Mouse (Mus musculus) embryonic facial prominence, embryonic 10.5 days (tissue): ENCODE results near the gene Rad51c. TPM values are rescaled to one million over a fixed set of nuclear protein-coding genes. Genes with fewer than 3 reads are reported as not detected.
"Not testable (repeated sequence)": the region's sequence is repeated elsewhere in the genome, so short reads cannot be mapped to it uniquely, and the experiment has no call there.

Source experiments
- DNase-seq: peaks from one replicate; pipeline ENCODE4 v3.0.0-alpha.2; 2017; ENCODE audit warnings: low spot score
- H3K27ac ChIP-seq: fragments of 300-500 bp; sonication (generic); replicated peaks from 2 replicates; pipeline ENCODE4 v1.5.1; 2016; ENCODE audit warnings: mild to moderate bottlenecking
- H3K27me3 ChIP-seq: fragments of 300-500 bp; sonication (generic); replicated peaks from 2 replicates; pipeline ENCODE4 v1.6.1; 2016; ENCODE audit warnings: low read depth, mild to moderate bottlenecking; ENCODE audit not compliant: poor library complexity, severe bottlenecking
- H3K36me3 ChIP-seq: fragments of 300-500 bp; sonication (generic); replicated peaks from 2 replicates; pipeline ENCODE4 v1.6.1; 2016; ENCODE audit warnings: mild to moderate bottlenecking, moderate library complexity
- H3K4me1 ChIP-seq: fragments of 300-500 bp; sonication (generic); 2 replicates; pipeline ENCODE4 v1.6.1; 2016
- H3K4me3 ChIP-seq: fragments of 300-500 bp; sonication (generic); 2 replicates; pipeline ENCODE4 v1.5.1; 2016; ENCODE audit warnings: mild to moderate bottlenecking, moderate library complexity
- H3K9me3 ChIP-seq: fragments of 300-500 bp; sonication (generic); 2 replicates; pipeline ENCODE4 v1.6.1; 2016; ENCODE audit warnings: mild to moderate bottlenecking
- WGBS: fragments of 180-500 bp; shearing (Covaris S2); methylation state at CpG from one replicate; pipeline ENCODE4 v1.1.7; 2016; 5-methylcytosine and 5-hydroxymethylcytosine counted together
- polyA plus RNA-seq: library from polyadenylated mRNA; unstranded; fragments of >200 nt; fragmentation: Nextera tagmentation; extraction: Ambion mirVana; gene quantifications from 2 replicates; pipeline ENCODE4 v1.2.1, GENCODE M21; 2016

Rad51c gene
- polyA plus RNA-seq, 1 experiment from 2014 or later = 11.9 TPM

DNA sequence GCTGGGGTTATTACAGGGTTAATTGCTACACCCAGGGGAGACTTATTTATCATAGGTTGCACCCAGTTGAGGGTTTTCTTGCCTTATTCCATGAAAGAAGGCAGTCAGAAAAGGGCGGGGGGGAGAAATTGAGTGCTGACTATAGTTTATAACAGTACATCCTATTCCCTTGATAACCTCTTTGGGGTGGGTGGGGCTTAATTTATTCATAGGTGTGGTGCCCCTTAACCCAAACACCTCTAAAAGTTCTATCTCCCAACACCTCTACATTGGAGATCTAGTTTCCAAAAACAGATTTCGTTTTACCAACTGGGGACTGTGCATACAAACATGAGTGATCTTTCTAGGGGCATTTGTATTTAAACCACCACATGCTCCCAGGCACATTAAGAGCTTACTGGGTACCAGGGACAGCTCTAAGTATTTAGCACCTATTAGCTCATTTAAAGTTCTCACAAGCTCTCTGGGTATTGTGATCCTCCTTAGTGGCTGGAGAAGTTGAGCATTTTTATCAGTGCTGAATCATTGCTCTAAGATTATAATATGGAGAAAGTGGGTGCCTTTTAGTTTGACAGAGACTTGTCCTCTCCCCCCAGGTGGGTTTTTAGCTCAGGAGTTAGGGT lies 23.4 kb upstream of the Rad51c start:
- H3K4me3 ChIP-seq = no peak overlapping the region
- no peaks in the 10 kb centered on the region for H3K36me3 ChIP-seq
- WGBS = 70% methylated on average over 2 of the region's 2 CpGs
- no peaks in the 10 kb centered on the region for H3K9me3 ChIP-seq
- peaks cover 7% of the 10 kb centered on the region for H3K4me1 ChIP-seq
- H3K27ac ChIP-seq = no peak overlapping the region
- no peak for DNase-seq
- no peaks in the 10 kb centered on the region for H3K27me3 ChIP-seq

DNA sequence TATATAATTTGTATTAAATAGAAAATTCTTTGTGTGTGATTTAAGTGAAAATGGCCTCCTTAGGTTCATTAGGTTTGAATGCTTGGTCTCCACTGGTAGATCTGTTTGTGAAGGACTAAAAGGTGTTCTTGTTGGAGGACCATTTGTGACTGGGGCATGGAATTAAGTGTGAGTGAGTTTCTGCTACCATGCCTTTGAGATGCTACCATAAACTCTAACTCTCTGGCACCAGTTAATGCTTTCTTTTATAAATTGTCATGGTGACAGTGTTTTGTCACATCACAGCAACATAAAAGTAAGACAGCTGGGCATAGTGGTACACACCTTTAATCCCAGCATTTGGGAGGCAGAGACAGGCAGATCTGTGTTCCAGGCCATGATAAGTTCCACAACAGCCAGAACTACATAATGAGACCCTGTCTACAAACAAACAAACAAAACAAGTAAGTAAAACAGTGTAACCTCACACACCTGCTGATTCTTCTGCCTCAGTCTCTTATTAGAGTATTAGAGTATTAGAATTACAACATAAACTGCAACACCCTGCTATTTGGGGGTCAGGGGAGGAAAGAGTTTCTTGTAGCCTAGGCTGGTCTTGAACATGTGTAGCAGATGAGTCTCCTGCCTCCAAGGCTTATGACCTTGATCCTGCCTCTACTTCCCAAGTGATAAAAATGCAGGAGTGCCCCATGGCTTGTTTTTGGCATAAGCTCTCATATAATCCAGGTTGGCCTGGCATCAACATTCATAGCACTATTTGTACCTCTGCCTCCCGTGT lies 22.7 kb upstream of the Rad51c start:
- WGBS = 69% methylated on average over 1 of the region's 1 CpGs
- Histone ChIP-seq H3K27ac (peak overlapping the region; percentile 51; the same call in 1 of the 2 replicates), H3K36me3 (no peaks in the 10 kb centered on the region), H3K4me1 (0 out of 2 replicates have a peak, but pooled peaks cover 4% of the 10 kb centered on the region), H3K9me3 (no peaks in the 10 kb centered on the region), H3K4me3 (no peak overlapping the region), H3K27me3 (no peaks in the 10 kb centered on the region)
- no peak for DNase-seq

DNA sequence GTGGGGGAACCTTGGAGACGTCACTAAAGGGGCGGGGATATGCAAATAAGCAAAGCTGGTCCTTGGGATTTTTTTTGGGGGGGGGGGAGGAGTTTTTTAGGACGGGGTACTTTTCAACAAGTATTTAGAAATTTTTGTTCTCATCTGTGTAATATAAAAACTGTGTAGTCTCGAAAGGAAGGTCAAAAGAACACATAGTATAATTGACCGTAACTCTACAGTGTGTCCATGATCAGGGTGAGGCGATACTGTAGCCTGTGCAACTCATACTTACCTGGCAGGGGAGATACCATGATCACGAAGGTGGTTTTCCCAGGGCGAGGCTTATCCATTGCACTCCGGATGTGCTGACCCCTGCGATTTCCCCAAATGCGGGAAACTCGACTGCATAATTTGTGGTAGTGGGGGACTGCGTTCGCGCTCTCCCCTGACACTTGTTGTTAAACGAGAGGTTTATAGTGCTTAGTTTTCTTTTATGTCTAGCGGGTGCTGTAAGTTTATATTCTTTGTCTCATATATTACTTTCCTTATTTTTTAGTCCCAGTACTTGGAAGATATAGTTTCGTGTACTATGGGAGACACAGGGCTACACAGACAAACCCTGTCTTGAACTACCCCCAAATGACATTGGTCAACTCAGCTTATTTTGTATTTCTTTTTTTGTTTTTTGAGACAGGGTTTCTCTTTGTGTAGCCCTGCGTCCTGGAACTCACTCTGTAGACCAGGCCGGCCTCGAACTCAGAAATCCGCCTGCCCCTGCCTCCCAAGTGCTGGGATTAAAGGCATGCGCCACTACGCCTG lies 21.9 kb upstream of the Rad51c start:
- Histone ChIP-seq H3K27ac (peak overlapping the region; percentile 94), H3K4me1 (peaks cover 10% of the 10 kb centered on the region), H3K4me3 (peak overlapping the region; percentile 53)
- peak; percentile 79 for DNase-seq
- H3K9me3 ChIP-seq, H3K27me3 ChIP-seq, H3K36me3 ChIP-seq: not testable (repeated sequence)
- WGBS = 1% methylated on average over 24 of the region's 24 CpGs

DNA sequence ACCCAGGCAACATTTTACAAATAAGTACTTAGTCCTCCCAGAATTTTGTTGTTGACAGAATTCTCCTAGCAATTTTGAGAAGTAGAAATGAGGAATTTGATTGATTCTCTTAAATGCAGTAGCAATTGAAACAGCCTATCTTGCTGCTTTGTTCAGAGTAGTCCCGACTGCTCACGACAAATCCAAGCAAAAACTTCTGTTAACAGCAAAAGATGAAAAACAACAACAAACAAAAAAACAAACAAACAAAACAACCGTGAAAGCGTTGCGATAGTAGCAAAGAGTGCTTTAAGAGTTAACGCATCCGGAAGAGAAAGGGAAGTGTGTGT lies 21.3 kb upstream of the Rad51c start:
- H3K9me3 ChIP-seq = no peaks in the 10 kb centered on the region
- H3K4me3 ChIP-seq = peak overlapping the region; percentile 53
- peaks cover 12% of the 10 kb centered on the region for H3K4me1 ChIP-seq
- WGBS = under 1% methylated on average over 7 of the region's 7 CpGs
- H3K27ac ChIP-seq = peak overlapping the region; percentile 94
- no peak for DNase-seq
- no peaks in the 10 kb centered on the region for H3K27me3 ChIP-seq
- H3K36me3 ChIP-seq = no peaks in the 10 kb centered on the region

DNA sequence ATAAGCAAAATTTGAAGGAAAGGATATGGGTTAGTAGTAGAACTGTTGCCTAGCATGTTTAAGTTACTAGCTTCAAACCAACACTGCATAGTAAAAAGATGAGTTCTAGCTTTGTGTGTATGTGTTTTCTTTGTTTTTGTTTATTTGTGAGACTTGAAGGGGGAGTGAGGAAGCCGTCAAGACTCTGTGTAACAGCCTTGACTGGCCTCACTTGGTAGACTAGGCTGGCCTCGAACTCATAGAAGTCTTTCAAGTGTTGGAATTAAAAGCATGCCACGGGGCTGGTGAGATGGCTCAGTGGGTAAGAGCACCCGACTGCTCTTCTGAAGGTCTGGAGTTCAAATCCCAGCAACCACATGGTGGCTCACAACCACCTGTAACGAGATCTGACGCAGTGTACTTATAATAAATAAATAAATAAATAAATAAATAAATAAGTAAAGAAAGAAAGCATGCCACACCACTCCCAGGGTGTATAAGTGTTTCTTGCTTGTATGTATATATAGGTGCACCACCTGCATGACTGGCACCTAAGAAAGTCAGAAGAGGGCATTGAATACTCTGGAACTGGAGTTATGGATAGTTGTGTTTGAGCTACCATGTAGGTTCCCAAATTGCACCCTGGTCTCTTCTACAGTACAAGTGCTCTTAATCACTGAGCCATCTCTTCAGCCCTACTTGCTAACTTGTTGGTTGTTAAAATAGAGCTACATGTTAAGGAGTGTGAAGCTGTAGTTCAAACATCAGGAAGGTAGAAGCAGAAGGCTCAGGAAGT lies 19.0 kb upstream of the Rad51c start:
- WGBS = 54% methylated on average over 6 of the region's 6 CpGs
- H3K4me3 ChIP-seq = no peak overlapping the region
- H3K27ac ChIP-seq = no peak overlapping the region
- no peak for DNase-seq
- no peaks in the 10 kb centered on the region for H3K27me3 ChIP-seq
- no peaks in the 10 kb centered on the region for H3K9me3 ChIP-seq
- H3K4me1 ChIP-seq = peaks cover 12% of the 10 kb centered on the region
- H3K36me3 ChIP-seq = no peaks in the 10 kb centered on the region

DNA sequence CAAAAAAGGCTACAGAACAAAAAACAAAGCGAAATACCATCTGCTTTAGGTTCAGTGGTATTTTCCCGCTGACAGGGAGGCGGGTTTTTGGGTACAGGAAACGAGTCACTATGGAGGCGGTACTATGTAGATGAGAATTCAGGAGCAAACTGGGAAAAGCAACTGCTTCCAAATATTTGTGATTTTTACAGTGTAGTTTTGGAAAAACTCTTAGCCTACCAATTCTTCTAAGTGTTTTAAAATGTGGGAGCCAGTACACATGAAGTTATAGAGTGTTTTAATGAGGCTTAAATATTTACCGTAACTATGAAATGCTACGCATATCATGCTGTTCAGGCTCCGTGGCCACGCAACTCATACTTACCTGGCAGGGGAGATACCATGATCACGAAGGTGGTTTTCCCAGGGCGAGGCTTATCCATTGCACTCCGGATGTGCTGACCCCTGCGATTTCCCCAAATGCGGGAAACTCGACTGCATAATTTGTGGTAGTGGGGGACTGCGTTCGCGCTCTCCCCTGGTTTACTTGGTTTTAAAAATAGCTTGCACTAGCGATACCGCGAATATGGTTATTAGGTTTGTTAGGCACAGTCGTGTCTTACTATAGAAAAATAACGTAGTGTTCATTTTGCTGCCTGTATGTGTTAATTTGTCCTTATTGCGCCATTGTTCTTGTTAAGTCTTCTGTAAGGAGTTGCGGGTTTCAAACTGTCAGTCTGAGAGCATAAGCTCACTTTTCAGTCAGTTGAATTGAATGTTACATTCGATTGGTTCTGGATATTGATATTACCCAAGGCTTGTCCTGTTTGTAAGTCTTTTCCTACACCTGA lies 18.0 kb upstream of the Rad51c start:
- peak; percentile 82 for DNase-seq
- WGBS = under 1% methylated on average over 26 of the region's 26 CpGs
- Histone ChIP-seq H3K27ac (peak overlapping the region; percentile 94), H3K4me3 (peak overlapping the region; percentile 49), H3K4me1 (peaks cover 12% of the 10 kb centered on the region), H3K36me3 (no peaks in the 10 kb centered on the region), H3K9me3 (no peaks in the 10 kb centered on the region), H3K27me3 (no peaks in the 10 kb centered on the region)

DNA sequence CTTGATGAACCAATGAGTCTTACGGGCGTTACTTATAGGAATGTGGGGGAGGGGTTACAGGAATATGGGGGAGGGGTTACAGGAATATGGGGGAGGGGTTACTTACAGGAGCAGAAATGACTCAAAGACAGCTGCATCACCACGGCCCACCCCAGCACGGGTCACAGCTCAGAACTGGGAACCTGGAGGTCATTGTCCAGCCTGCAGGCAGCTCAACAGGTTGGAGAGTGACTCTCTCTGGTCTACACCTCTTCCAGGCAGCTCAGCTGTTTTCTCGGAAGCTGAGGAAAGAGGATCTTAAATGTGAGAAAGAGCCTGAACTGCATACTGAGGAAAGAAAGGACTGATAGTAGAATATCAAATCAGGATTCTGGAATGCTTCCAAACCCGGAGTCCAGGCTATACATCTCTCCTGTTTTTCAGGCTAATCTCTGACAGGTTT lies 17.0 kb upstream of the Rad51c start:
- Histone ChIP-seq H3K36me3 (no peaks in the 10 kb centered on the region), H3K4me1 (peaks cover 12% of the 10 kb centered on the region), H3K9me3 (no peaks in the 10 kb centered on the region), H3K27me3 (no peaks in the 10 kb centered on the region), H3K4me3 (peak overlapping the region; percentile 49), H3K27ac (peak overlapping the region; percentile 94)
- peak; percentile 53 for DNase-seq
- WGBS = 34% methylated on average over 6 of the region's 6 CpGs

DNA sequence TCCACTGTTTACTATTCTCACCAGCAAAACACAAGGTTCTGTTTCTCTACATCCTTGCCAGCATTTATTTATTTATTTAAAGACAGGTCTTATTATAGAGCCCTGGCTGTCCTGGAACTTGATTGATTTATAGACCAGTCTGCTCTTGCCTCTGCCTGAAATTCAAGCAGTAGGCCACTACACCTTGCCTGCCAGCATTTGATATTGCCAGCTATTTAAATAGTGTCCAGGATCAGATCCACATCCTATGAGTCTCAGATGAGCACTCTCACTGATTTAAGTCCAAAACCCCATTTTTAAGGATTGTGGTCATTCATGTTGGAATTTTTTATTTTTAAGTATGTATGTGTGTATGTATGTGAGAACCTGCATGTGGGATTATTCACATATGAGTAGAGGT lies 16.1 kb upstream of the Rad51c start:
- Histone ChIP-seq H3K4me3 (no peak overlapping the region), H3K4me1 (peaks cover 10% of the 10 kb centered on the region), H3K27ac (no peak overlapping the region), H3K27me3 (no peaks in the 10 kb centered on the region), H3K9me3 (no peaks in the 10 kb centered on the region), H3K36me3 (no peaks in the 10 kb centered on the region)
- no peak for DNase-seq

DNA sequence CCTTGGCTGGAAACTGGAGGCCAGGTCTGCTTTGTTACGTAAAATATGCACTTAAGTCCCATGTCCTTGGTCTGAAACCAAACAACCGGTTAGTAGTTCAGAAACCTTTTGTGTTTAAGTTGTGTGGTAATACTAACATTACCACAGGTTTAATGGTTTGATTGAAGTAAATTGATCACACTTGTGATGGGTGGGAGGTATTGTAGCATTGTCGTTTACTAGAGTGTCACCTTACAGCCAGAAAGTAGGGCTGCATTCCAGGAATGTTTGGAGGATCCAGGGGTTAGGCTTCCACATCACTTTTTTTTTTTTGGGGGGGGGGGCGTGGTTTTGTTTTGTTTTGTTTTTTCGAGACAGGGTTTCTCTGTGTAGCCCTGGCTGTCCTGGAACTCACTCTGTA lies 11.4 kb upstream of the Rad51c start:
- DNase-seq = no peak
- H3K4me3 ChIP-seq = no peak overlapping the region
- no peaks in the 10 kb centered on the region for H3K9me3 ChIP-seq
- 47% methylated on average over 5 of the region's 5 CpGs for WGBS
- no peaks in the 10 kb centered on the region for H3K4me1 ChIP-seq
- no peaks in the 10 kb centered on the region for H3K36me3 ChIP-seq
- no peaks in the 10 kb centered on the region for H3K27me3 ChIP-seq
- no peak overlapping the region for H3K27ac ChIP-seq

DNA sequence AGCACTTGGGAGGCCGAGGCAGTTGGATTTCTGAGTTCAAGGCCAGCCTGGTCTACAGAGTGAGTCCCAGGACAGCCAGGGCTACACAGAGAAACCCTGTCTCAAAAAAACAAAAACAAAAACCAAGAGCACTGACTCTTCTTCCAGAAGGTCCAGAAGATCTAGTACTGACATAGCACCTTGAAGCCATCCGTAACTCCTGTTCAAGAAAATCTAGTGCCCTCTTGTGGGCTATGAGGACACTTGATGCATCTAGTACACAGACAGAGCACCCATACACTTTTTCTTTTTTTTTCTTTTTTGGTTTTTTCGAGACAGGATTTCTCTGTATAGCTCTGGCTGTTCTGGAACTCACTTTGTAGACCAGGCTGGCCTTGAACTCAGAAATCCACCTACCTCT lies 8.7 kb upstream of the Rad51c start:
- not testable (repeated sequence) for H3K27ac ChIP-seq, H3K4me3 ChIP-seq, H3K4me1 ChIP-seq, DNase-seq, H3K9me3 ChIP-seq, H3K36me3 ChIP-seq, H3K27me3 ChIP-seq
- WGBS = 75% methylated on average over 3 of the region's 3 CpGs

DNA sequence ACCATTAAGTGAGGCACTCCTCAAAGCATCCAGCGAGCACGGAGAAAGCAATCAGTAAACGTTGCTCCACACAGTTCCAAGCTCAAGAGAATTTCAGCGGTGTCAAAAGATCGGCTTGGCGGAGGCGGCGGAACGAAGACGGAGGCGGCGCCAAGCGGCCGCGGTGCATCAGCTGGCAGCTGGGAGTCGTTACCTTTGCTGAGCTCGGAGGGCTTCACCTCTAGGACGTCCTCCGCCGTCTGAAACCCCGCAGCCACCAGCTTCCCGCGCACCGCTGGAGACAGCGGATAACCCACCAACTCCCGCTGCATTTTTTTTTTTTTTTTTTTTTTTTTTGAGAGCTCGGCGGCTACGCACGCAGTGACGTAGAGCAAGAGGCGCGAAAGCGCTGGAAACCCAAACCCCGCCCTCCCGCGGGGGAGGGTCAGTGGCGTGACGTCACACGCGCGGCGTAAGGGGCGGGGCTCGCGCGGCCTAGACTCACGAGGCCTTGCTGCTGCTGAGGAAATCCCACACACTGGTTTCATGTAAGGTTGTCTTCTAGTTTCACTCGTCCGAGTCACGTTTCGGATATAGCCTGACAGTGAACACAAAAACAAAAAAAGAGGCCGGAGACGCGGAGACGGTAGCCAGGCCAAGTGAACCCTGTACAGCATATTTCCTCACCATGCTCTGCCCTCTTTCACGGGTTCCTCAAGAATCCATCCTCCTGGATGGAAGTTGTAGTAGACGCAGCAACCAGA lies 472 bp downstream of the Rad51c start:
- peak; percentile 97 for DNase-seq
- Histone ChIP-seq H3K36me3 (peaks cover 28% of the 10 kb centered on the region), H3K27me3 (no peaks in the 10 kb centered on the region), H3K4me3 (peak overlapping the region; percentile 72), H3K9me3 (no peaks in the 10 kb centered on the region), H3K27ac (peak overlapping the region; percentile 94), H3K4me1 (peaks cover 9% of the 10 kb centered on the region)
- 2% methylated on average over 58 of the region's 58 CpGs for WGBS
